Mouse (Mus musculus): ENCODE measurements at regions not wholly inside any gene's neighbourhood (a gene's known extent, or its start where the extent isn't known, plus 50 kb on each side); places are given as distances from the start of the nearest gene placed in this dataset.

DNA sequence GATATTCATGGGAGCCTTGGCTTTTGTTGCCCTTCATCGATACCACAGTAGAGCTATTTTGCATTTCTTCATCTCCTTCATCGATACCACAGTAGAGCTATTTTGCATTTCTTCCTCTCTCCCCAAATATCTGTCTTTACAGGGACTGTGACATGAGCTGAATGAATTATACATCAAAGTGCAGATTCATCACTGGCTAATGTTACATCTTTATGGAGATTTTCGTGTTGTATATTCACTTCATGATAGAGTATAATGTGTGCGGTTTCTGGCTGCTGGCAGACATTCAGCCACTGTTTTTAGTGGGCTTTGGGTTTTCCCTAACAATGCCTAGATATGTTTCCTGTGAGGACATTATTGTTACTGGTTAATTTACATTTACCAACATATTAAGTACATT is 162.8 kb upstream of the Lcorl start:
- WGBS, result 86% methylated on average over 4 of the region's 4 CpGs
- no peak overlapping the region for H3K27ac ChIP-seq (replicated peaks; ENCODE audit: insufficient read depth, low read depth, low read length)
- H3K36me3 ChIP-seq (ENCODE audit: control insufficient read depth, insufficient read depth, low read length), result no peaks in the 10 kb centered on the region
- no peak for TF ChIP-seq POLR2A (IDR thresholded peaks at IDR 0.05; ENCODE audit: extremely low read depth, insufficient read depth, low read length)
- no peak for TF ChIP-seq CTCF (IDR thresholded peaks at IDR 0.05; ENCODE audit: low read depth, low read length)
- no peak for DNase-seq (ENCODE audit: extremely low read depth, low read depth, low spot score)
- no peaks in the 10 kb centered on the region for H3K79me2 ChIP-seq (ENCODE audit: control insufficient read depth, insufficient read depth, low read length)
- H3K4me3 ChIP-seq (ENCODE audit: insufficient read depth, low read depth, low read length), result no peak overlapping the region
- no peaks in the 10 kb centered on the region for H3K4me1 ChIP-seq (ENCODE audit: control insufficient read depth, insufficient read depth, low read length)
- H3K9ac ChIP-seq (ENCODE audit: low read depth, low read length), result no peak overlapping the region
- H3K27me3 ChIP-seq (ENCODE audit: control insufficient read depth, insufficient read depth, low read length), result no peaks in the 10 kb centered on the region

DNA sequence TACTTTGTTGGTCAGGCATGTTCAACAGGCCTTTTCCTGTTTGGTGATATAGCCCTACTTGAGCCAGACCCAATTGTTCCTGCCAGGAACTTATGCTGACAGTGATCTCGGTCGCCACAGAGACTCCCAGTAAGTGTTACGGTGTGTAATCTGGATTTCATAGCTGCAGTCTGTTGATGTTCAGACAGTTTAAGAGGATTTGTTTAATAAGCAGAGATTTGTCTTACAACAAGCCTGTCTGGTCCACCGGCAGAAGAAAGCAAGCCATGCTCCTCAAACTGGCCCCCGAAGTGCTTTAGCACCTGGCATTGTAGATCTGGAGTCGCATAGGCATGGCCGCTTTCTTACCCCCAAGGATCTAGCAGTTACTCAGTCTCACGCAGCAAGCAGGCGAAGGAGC is 150.0 kb upstream of the Lcorl start:
- WGBS, result 88% methylated on average over 9 of the region's 9 CpGs
- H3K4me3 ChIP-seq (ENCODE audit: insufficient read depth, low read depth, low read length), result no peak overlapping the region
- H3K27me3 ChIP-seq (ENCODE audit: control insufficient read depth, insufficient read depth, low read length), result no peaks in the 10 kb centered on the region
- DNase-seq (ENCODE audit: extremely low read depth, low read depth, low spot score), result no peak
- no peak overlapping the region for H3K27ac ChIP-seq (replicated peaks; ENCODE audit: insufficient read depth, low read depth, low read length)
- no peak for TF ChIP-seq CTCF (IDR thresholded peaks at IDR 0.05; ENCODE audit: low read depth, low read length)
- no peak for TF ChIP-seq POLR2A (IDR thresholded peaks at IDR 0.05; ENCODE audit: extremely low read depth, insufficient read depth, low read length)
- no peaks in the 10 kb centered on the region for H3K36me3 ChIP-seq (ENCODE audit: control insufficient read depth, insufficient read depth, low read length)
- no peaks in the 10 kb centered on the region for H3K4me1 ChIP-seq (ENCODE audit: control insufficient read depth, insufficient read depth, low read length)
- no peaks in the 10 kb centered on the region for H3K79me2 ChIP-seq (ENCODE audit: control insufficient read depth, insufficient read depth, low read length)
- no peak overlapping the region for H3K9ac ChIP-seq (ENCODE audit: low read depth, low read length)

DNA sequence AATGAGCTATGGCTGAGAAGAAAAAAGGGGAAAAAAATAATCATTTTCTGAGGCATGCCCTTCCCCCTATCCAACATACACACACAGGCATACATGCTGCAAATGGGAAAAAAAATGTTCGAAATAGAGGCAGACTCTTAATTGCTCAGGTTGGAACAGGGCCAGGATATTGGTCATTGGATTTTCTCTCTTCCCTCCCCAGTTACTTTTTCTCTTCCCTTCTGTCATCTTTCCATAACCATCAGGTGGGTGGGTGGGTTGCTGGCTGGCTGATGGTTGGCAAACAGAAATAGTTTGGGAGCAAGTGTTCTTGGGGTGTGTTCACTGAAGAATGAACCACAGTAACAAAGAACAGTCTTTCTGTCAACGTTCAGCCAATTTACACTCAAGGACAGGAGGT is 149.3 kb upstream of the Lcorl start:
- WGBS, result 88% methylated on average over 2 of the region's 2 CpGs
- no peak overlapping the region for H3K4me3 ChIP-seq (ENCODE audit: insufficient read depth, low read depth, low read length)
- H3K27me3 ChIP-seq (ENCODE audit: control insufficient read depth, insufficient read depth, low read length), result no peaks in the 10 kb centered on the region

DNA sequence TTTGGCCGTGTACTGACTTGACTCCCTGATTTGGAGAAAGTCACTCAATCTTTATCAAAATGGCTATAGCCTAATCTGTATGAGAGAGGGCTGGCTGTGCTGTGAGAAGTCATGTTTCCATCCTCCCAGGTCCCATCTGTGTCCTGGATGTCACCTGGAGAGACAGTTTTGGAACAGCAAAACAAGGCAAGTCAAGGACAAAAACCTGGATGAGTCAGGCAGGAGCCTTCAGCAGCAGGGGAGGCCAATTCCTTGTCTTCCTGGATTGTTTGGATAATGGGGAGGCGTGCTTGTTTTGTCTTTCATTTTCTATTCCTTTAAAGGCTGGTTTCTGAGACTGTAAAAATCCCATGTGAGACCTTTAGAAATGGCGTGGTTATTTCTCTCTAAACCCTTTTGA is 148.8 kb upstream of the Lcorl start:
- Histone ChIP-seq H3K79me2 (ENCODE audit: control insufficient read depth, insufficient read depth, low read length) (no peaks in the 10 kb centered on the region), H3K27me3 (ENCODE audit: control insufficient read depth, insufficient read depth, low read length) (no peaks in the 10 kb centered on the region), H3K9ac (ENCODE audit: low read depth, low read length) (no peak overlapping the region), H3K36me3 (ENCODE audit: control insufficient read depth, insufficient read depth, low read length) (no peaks in the 10 kb centered on the region), H3K27ac (replicated peaks; ENCODE audit: insufficient read depth, low read depth, low read length) (no peak overlapping the region), H3K4me3 (ENCODE audit: insufficient read depth, low read depth, low read length) (no peak overlapping the region), H3K4me1 (ENCODE audit: control insufficient read depth, insufficient read depth, low read length) (no peaks in the 10 kb centered on the region)
- DNase-seq (ENCODE audit: extremely low read depth, low read depth, low spot score), result no peak
- no peak for TF ChIP-seq CTCF (IDR thresholded peaks at IDR 0.05; ENCODE audit: low read depth, low read length)
- no peak for TF ChIP-seq POLR2A (IDR thresholded peaks at IDR 0.05; ENCODE audit: extremely low read depth, insufficient read depth, low read length)
- 82% methylated on average over 3 of the region's 3 CpGs for WGBS

More for the DNA sequence above, 149.3 kb upstream of the Lcorl start:
- Histone ChIP-seq H3K4me1 (ENCODE audit: control insufficient read depth, insufficient read depth, low read length) (no peaks in the 10 kb centered on the region), H3K27ac (replicated peaks; ENCODE audit: insufficient read depth, low read depth, low read length) (no peak overlapping the region), H3K36me3 (ENCODE audit: control insufficient read depth, insufficient read depth, low read length) (no peaks in the 10 kb centered on the region), H3K79me2 (ENCODE audit: control insufficient read depth, insufficient read depth, low read length) (no peaks in the 10 kb centered on the region), H3K9ac (ENCODE audit: low read depth, low read length) (no peak overlapping the region)
- DNase-seq (ENCODE audit: extremely low read depth, low read depth, low spot score), result no peak
- no peak for TF ChIP-seq CTCF (IDR thresholded peaks at IDR 0.05; ENCODE audit: low read depth, low read length)
- no peak for TF ChIP-seq POLR2A (IDR thresholded peaks at IDR 0.05; ENCODE audit: extremely low read depth, insufficient read depth, low read length)

DNA sequence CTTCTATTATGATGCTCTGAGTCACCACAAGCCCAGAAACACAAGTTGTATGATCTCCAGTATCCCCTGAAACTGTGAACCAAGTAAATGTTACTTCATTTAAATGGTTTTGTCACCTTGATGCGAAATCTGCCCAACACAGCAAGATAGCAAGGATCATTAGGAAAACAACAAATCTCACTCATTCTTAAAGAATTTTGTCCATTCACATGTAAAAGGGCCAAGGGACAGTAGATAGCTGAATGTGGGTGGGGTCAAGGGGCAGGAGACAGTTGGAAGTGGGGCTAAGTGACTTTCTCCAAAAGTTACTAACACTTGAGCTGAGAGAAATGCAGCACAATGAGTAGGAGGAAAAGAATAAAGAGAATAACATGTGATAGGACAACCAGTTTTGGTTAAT is 148.2 kb upstream of the Lcorl start:
- Histone ChIP-seq H3K4me1 (ENCODE audit: control insufficient read depth, insufficient read depth, low read length) (no peaks in the 10 kb centered on the region), H3K27ac (replicated peaks; ENCODE audit: insufficient read depth, low read depth, low read length) (no peak overlapping the region)
- 89% methylated on average over 1 of the region's 1 CpGs for WGBS

DNA sequence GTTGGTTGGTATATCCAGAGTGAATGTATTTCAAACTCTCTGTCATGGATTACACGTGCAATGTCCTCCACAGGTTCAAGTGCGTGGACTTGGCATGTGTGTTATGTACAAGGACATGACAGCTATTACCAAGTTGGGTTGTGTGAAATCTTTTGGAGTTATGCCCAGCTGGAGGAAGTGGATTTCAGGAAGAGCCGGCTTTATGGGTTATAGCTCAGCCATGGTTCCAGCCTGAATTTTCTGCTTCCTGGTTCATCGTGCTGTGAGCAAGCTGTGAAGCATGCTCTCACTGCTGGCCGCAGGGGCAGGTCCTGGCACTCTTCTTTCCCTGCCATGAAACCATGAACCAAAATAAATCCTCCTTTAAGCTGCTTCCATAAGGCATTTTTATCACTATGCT is 144.6 kb upstream of the Lcorl start:
- WGBS, result 78% methylated on average over 5 of the region's 5 CpGs
- TF ChIP-seq CTCF (IDR thresholded peaks at IDR 0.05; ENCODE audit: low read depth, low read length), result no peak
- TF ChIP-seq POLR2A (IDR thresholded peaks at IDR 0.05; ENCODE audit: extremely low read depth, insufficient read depth, low read length), result no peak
- Histone ChIP-seq H3K27ac (replicated peaks; ENCODE audit: insufficient read depth, low read depth, low read length) (no peak overlapping the region), H3K27me3 (ENCODE audit: control insufficient read depth, insufficient read depth, low read length) (no peaks in the 10 kb centered on the region), H3K4me3 (ENCODE audit: insufficient read depth, low read depth, low read length) (no peak overlapping the region), H3K9ac (ENCODE audit: low read depth, low read length) (no peak overlapping the region), H3K36me3 (ENCODE audit: control insufficient read depth, insufficient read depth, low read length) (no peaks in the 10 kb centered on the region), H3K79me2 (ENCODE audit: control insufficient read depth, insufficient read depth, low read length) (no peaks in the 10 kb centered on the region), H3K4me1 (ENCODE audit: control insufficient read depth, insufficient read depth, low read length) (no peaks in the 10 kb centered on the region)
- DNase-seq (ENCODE audit: extremely low read depth, low read depth, low spot score), result no peak

More for the DNA sequence above, 148.2 kb upstream of the Lcorl start:
- no peak for DNase-seq (ENCODE audit: extremely low read depth, low read depth, low spot score)
- TF ChIP-seq CTCF (IDR thresholded peaks at IDR 0.05; ENCODE audit: low read depth, low read length), result no peak
- no peak for TF ChIP-seq POLR2A (IDR thresholded peaks at IDR 0.05; ENCODE audit: extremely low read depth, insufficient read depth, low read length)
- Histone ChIP-seq H3K4me3 (ENCODE audit: insufficient read depth, low read depth, low read length) (no peak overlapping the region), H3K36me3 (ENCODE audit: control insufficient read depth, insufficient read depth, low read length) (no peaks in the 10 kb centered on the region), H3K9ac (ENCODE audit: low read depth, low read length) (no peak overlapping the region), H3K79me2 (ENCODE audit: control insufficient read depth, insufficient read depth, low read length) (no peaks in the 10 kb centered on the region), H3K27me3 (ENCODE audit: control insufficient read depth, insufficient read depth, low read length) (no peaks in the 10 kb centered on the region)
